ENCODE assay signal across 8 mouse cellular contexts in the genomic region with DNA sequence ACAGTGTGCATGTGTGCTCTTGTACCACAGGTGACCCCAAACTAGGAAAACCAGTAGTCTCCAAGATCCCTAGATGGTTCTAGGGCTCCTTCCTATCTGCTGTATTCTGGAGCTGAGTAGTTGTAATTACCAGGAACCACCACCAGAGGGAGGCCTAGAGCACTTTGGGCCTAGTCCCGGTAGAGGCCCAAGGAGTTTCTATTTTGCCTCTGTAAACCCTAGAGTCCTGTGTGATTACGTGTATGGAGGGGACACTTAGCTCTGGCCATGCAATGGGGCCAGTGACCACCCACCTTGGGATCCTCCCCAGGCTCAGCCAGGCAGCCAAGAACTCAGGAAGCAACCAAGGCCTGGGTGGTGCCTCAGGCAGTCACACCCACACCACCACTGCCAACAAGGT. TPM values are rescaled to one million over a fixed set of nuclear protein-coding genes. Genes with fewer than 3 reads are reported as not detected.
DNase-seq lines count a peak whose midpoint lies in the region; ATAC-seq lines count a peak whose summit lies in the region.

No protein-coding gene starts in this region.

- ATAC-seq in inflammation-experienced regulatory T-cells, adult 6 months, result peak; percentile 35
- no peak for ATAC-seq in limb, embryonic 13.5 days (ENCODE audit: low FRiP score, low read depth)
- ATAC-seq in midbrain, embryonic 14.5 days (ENCODE audit: low FRiP score, low TSS enrichment), result peak; percentile 37; the same call in 1 of the 2 replicates

- peak overlapping the region; percentile 21; the same call in 1 of the 2 replicates for H3K4me2 ChIP-seq in limb, embryonic 13.5 days (replicated peaks)
- H3K4me2 ChIP-seq in midbrain, embryonic 14.5 days (ENCODE audit: low read length), result no peak overlapping the region

- H3K36me3 ChIP-seq in limb, embryonic 13.5 days, result peaks cover 60% of the 10 kb centered on the region
- H3K36me3 ChIP-seq in midbrain, embryonic 14.5 days (ENCODE audit: control insufficient read depth, insufficient read depth, low read length), result no peaks in the 10 kb centered on the region

- no peak overlapping the region; the same call in 1 of the 2 replicates for H3K9ac ChIP-seq in limb, embryonic 13.5 days
- no peak overlapping the region for H3K9ac ChIP-seq in midbrain, embryonic 14.5 days (replicated peaks; ENCODE audit: low read length)

- DNase-seq in layer of hippocampus, adult 11-12 months (ENCODE audit: low spot score), result peak; percentile 87
- no peak for DNase-seq in layer of hippocampus, adult 9-11 months
- peak; percentile 92 to 94 for DNase-seq in cerebellum, postnatal 10 days
- peak; percentile 81 to 86 for DNase-seq in frontal cortex, postnatal 36 days (ENCODE audit: low spot score in 2 of 2)
- peak; percentile 89 for DNase-seq in midbrain, embryonic 14.5 days
- DNase-seq in spleen, postnatal 14 days (ENCODE audit: low spot score in 2 of 2), result peak; percentile 61 to 80

- no peaks in the 10 kb centered on the region for H3K27me3 ChIP-seq in limb, embryonic 13.5 days
- peaks cover 11% of the 10 kb centered on the region; the same call in 1 of the 2 replicates for H3K27me3 ChIP-seq in midbrain, embryonic 14.5 days (ENCODE audit: control insufficient read depth, insufficient read depth, low read length)

- H3K27ac ChIP-seq in limb, embryonic 13.5 days, result no peak overlapping the region
- H3K27ac ChIP-seq in midbrain, embryonic 14.5 days (replicated peaks; ENCODE audit: low read depth, low read length), result no peak overlapping the region

- H3K9me3 ChIP-seq in limb, embryonic 13.5 days, result no peaks in the 10 kb centered on the region
- H3K9me3 ChIP-seq in midbrain, embryonic 14.5 days (ENCODE audit: control insufficient read depth, low read length), result no peaks in the 10 kb centered on the region

- no peak overlapping the region; the same call in 1 of the 2 replicates for H3K4me3 ChIP-seq in limb, embryonic 13.5 days
- H3K4me3 ChIP-seq in midbrain, embryonic 14.5 days (replicated peaks; ENCODE audit: low read depth, low read length), result no peak overlapping the region

- peaks cover 32% of the 10 kb centered on the region for H3K4me1 ChIP-seq in limb, embryonic 13.5 days
- peaks cover 8% of the 10 kb centered on the region; the same call in 1 of the 2 replicates for H3K4me1 ChIP-seq in midbrain, embryonic 14.5 days (ENCODE audit: control insufficient read depth, insufficient read depth, low read length)

- 7% methylated on average over 2 of the region's 2 CpGs for WGBS in limb, embryonic 13.5 days
- WGBS in midbrain, embryonic 14.5 days, result 11% methylated on average over 2 of the region's 2 CpGs

RNA-seq across cellular contexts. Expression of gene Sh3bp1, which starts 3.7 kb away (rescaled TPM):
- polyA plus RNA-seq in inflammation-experienced regulatory T-cells, adult 6 months (2017; shearing (Covaris generic)), result 10 to 100 TPM; 49.5 to 72.6 (median 52.6) TPM
- polyA plus RNA-seq in limb, embryonic 13.5 days (2015; fragmentation: Nextera tagmentation; extraction: Ambion mirVana), result 43.7 and 51.3 TPM in 2 replicates
- 1.7 and 2.9 TPM in 2 replicates for polyA plus RNA-seq in midbrain, embryonic 14.5 days (2014; fragmentation: Nextera tagmentation; extraction: Ambion mirVana)

RNA-seq across cellular contexts. Expression of gene Gm49510, which starts 3.8 kb away (rescaled TPM):
- polyA plus RNA-seq in inflammation-experienced regulatory T-cells, adult 6 months (2017; shearing (Covaris generic)), result not detected
- polyA plus RNA-seq in limb, embryonic 13.5 days (2015; fragmentation: Nextera tagmentation; extraction: Ambion mirVana), result 0.34 and 0.71 TPM in 2 replicates
- polyA plus RNA-seq in midbrain, embryonic 14.5 days (2014; fragmentation: Nextera tagmentation; extraction: Ambion mirVana), result not detected in 2 replicates

RNA-seq across cellular contexts. Expression of gene Pdxp, which starts 10.5 kb away (rescaled TPM):
- polyA plus RNA-seq in inflammation-experienced regulatory T-cells, adult 6 months (2017; shearing (Covaris generic)), result 1 to 10 TPM in 2 of 3 experiments, under 1 TPM in 1; 0.94 to 3.8 (median 3.3) TPM
- 19.1 and 20.3 TPM in 2 replicates for polyA plus RNA-seq in limb, embryonic 13.5 days (2015; fragmentation: Nextera tagmentation; extraction: Ambion mirVana)
- polyA plus RNA-seq in midbrain, embryonic 14.5 days (2014; fragmentation: Nextera tagmentation; extraction: Ambion mirVana), result 111 and 147 TPM in 2 replicates

RNA-seq across cellular contexts. Expression of gene Lgals1, which starts 23.3 kb away (rescaled TPM):
- polyA plus RNA-seq in inflammation-experienced regulatory T-cells, adult 6 months (2017; shearing (Covaris generic)), result 1,000 to 10,000 TPM in 1 of 3 experiments, 100 to 1,000 TPM in 2; 309 to 2,729 (median 443) TPM
- polyA plus RNA-seq in limb, embryonic 13.5 days (2015; fragmentation: Nextera tagmentation; extraction: Ambion mirVana), result 1,866 and 1,947 TPM in 2 replicates
- polyA plus RNA-seq in midbrain, embryonic 14.5 days (2014; fragmentation: Nextera tagmentation; extraction: Ambion mirVana), result 13.8 and 101 TPM in 2 replicates

RNA-seq across cellular contexts. Expression of gene Gga1, which starts 26.3 kb away (rescaled TPM):
- 10 to 100 TPM; 11.9 to 22.5 (median 16.1) TPM for polyA plus RNA-seq in inflammation-experienced regulatory T-cells, adult 6 months (2017; shearing (Covaris generic))
- 42.0 and 46.5 TPM in 2 replicates for polyA plus RNA-seq in limb, embryonic 13.5 days (2015; fragmentation: Nextera tagmentation; extraction: Ambion mirVana)
- 37.3 and 42.0 TPM in 2 replicates for polyA plus RNA-seq in midbrain, embryonic 14.5 days (2014; fragmentation: Nextera tagmentation; extraction: Ambion mirVana)

Comparison
In these comparisons a context has a peak if more than half of its experiments do, and no peak if none do; other contexts are left out.
1. RNA of gene Sh3bp1, which starts 3.7 kb away (polyA plus RNA-seq): 49.5 to 72.6 TPM in inflammation-experienced regulatory T-cells, adult 6 months and 43.7 to 51.3 TPM in limb, embryonic 13.5 days; 1.7 to 2.9 TPM in midbrain, embryonic 14.5 days; every median in the first group is over 10 times any median in the second.